8 mouse cellular contexts compared by ENCODE assay signal in genomic region chr7:141143112-141143511, GRCm38 (mm10). TPM values are rescaled to one million over a fixed set of nuclear protein-coding genes. Genes with fewer than 3 reads are reported as not detected.
A peak's percentile ranks its signal among the peaks of the same experiment; 100 is the strongest.
DNase-seq lines count a peak whose midpoint lies in the region; ATAC-seq and TF ChIP-seq lines count a peak whose summit lies in the region.
"Had no signal": no experiment of that assay in that cellular context is flagged by ENCODE, and none has a peak within 500 bp of the region (broad histone marks: within the 10 kb centered on the region; RNA-seq: fewer than 3 reads in every experiment).

No protein-coding gene starts in this region.

- no peaks in the 10 kb centered on the region for H3K27me3 ChIP-seq in midbrain, embryonic 11.5 days (ENCODE audit: control insufficient read depth, insufficient read depth, low read length)
- H3K27me3 ChIP-seq in midbrain, embryonic 14.5 days (ENCODE audit: control insufficient read depth, insufficient read depth, low read length) = no peaks in the 10 kb centered on the region
- H3K27me3 ChIP-seq in liver, postnatal 0 days (ENCODE audit: insufficient read depth, low read length) = no peaks in the 10 kb centered on the region
- no peaks in the 10 kb centered on the region for H3K27me3 ChIP-seq in splenic B cell, adult 2 months (ENCODE audit: control insufficient read depth, insufficient read depth, low read length, poor library complexity, severe bottlenecking)
- H3K27me3 ChIP-seq: midbrain, embryonic 12.5 days had no signal

- TF ChIP-seq EP300 in liver, postnatal 0 days (IDR thresholded peaks at IDR 0.05; ENCODE audit: low read depth) = no peak

- H3K36me3 ChIP-seq in midbrain, embryonic 11.5 days (ENCODE audit: control insufficient read depth, insufficient read depth, low read length) = peaks cover 4% of the 10 kb centered on the region; the same call in 1 of the 2 replicates
- H3K36me3 ChIP-seq in midbrain, embryonic 14.5 days (ENCODE audit: control insufficient read depth, insufficient read depth, low read length) = peaks cover 40% of the 10 kb centered on the region
- peaks cover 84% of the 10 kb centered on the region for H3K36me3 ChIP-seq in liver, postnatal 0 days (replicated peaks; ENCODE audit: insufficient read depth, low read length)
- H3K36me3 ChIP-seq in splenic B cell, adult 2 months (ENCODE audit: control insufficient read depth, insufficient read depth, low read length, poor library complexity, severe bottlenecking) = no peaks in the 10 kb centered on the region

- TF ChIP-seq CTCF in liver, postnatal 0 days (IDR thresholded peaks at IDR 0.05; ENCODE audit: low read depth) = peak; percentile 87

- H3K4me3 ChIP-seq in midbrain, embryonic 11.5 days (ENCODE audit: low read depth, low read length) = no peak overlapping the region
- no peak overlapping the region for H3K4me3 ChIP-seq in midbrain, embryonic 14.5 days (replicated peaks; ENCODE audit: low read depth, low read length)
- no peak overlapping the region for H3K4me3 ChIP-seq in liver, postnatal 0 days (ENCODE audit: low read depth, low read length)
- H3K4me3 ChIP-seq: midbrain, embryonic 12.5 days had no signal

- H3K4me2 ChIP-seq in midbrain, embryonic 11.5 days = no peak overlapping the region
- no peak overlapping the region for H3K4me2 ChIP-seq in midbrain, embryonic 14.5 days (ENCODE audit: low read length)
- H3K4me2 ChIP-seq in liver, postnatal 0 days (ENCODE audit: low read depth, low read length) = no peak overlapping the region
- H3K4me2 ChIP-seq: midbrain, embryonic 12.5 days had no signal

- WGBS in midbrain, embryonic 11.5 days = 56% methylated on average over 5 of the region's 5 CpGs
- 54% methylated on average over 5 of the region's 5 CpGs for WGBS in midbrain, embryonic 14.5 days
- 52% methylated on average over 5 of the region's 5 CpGs for WGBS in liver, postnatal 0 days (ENCODE audit: insufficient replicate concordance)

- H3K27ac ChIP-seq in midbrain, embryonic 11.5 days (ENCODE audit: low read depth, low read length) = no peak overlapping the region
- H3K27ac ChIP-seq in midbrain, embryonic 14.5 days (replicated peaks; ENCODE audit: low read depth, low read length) = no peak overlapping the region
- no peak overlapping the region for H3K27ac ChIP-seq in liver, postnatal 0 days (ENCODE audit: low read depth)
- H3K27ac ChIP-seq: midbrain, embryonic 12.5 days had no signal

- H3K9ac ChIP-seq in midbrain, embryonic 11.5 days (ENCODE audit: low read length) = no peak overlapping the region
- no peak overlapping the region for H3K9ac ChIP-seq in midbrain, embryonic 14.5 days (replicated peaks; ENCODE audit: low read length)
- no peak overlapping the region for H3K9ac ChIP-seq in liver, postnatal 0 days (replicated peaks)
- H3K9ac ChIP-seq: midbrain, embryonic 12.5 days had no signal

- H3K4me1 ChIP-seq in midbrain, embryonic 11.5 days (ENCODE audit: control insufficient read depth, insufficient read depth, low read length) = no peaks in the 10 kb centered on the region
- no peaks in the 10 kb centered on the region for H3K4me1 ChIP-seq in midbrain, embryonic 14.5 days (ENCODE audit: control insufficient read depth, insufficient read depth, low read length)
- H3K4me1 ChIP-seq in liver, postnatal 0 days (ENCODE audit: insufficient read depth) = peaks cover 13% of the 10 kb centered on the region
- H3K4me1 ChIP-seq: midbrain, embryonic 12.5 days had no signal

- no peaks in the 10 kb centered on the region for H3K9me3 ChIP-seq in midbrain, embryonic 11.5 days (ENCODE audit: control insufficient read depth, low read length)
- no peaks in the 10 kb centered on the region for H3K9me3 ChIP-seq in midbrain, embryonic 14.5 days (ENCODE audit: control insufficient read depth, low read length)
- no peaks in the 10 kb centered on the region for H3K9me3 ChIP-seq in liver, postnatal 0 days (ENCODE audit: low read length)
- H3K9me3 ChIP-seq: midbrain, embryonic 12.5 days had no signal

- peak; percentile 86 for DNase-seq in midbrain, embryonic 11.5 days (ENCODE audit: low spot score, missing footprints)
- DNase-seq in midbrain, embryonic 14.5 days = no peak
- DNase-seq in ZHBTc4 (ENCODE audit: low read depth, low spot score) = peak; percentile 86
- peak; percentile 47 for DNase-seq in embryo, embryonic 9.5 days (ENCODE audit: extremely low spot score)
- peak; percentile 83 for DNase-seq in liver, postnatal 0 days
- DNase-seq in splenic B cell, adult 2 months (ENCODE audit: low read depth, low spot score) = peak; percentile 68
- no peak for DNase-seq in urinary bladder, postnatal 4 days (ENCODE audit: low spot score in 2 of 2)

- no peak for ATAC-seq in midbrain, embryonic 11.5 days (ENCODE audit: low FRiP score)
- ATAC-seq in midbrain, embryonic 14.5 days (ENCODE audit: low FRiP score, low TSS enrichment) = no peak
- ATAC-seq in liver, postnatal 0 days = peak; percentile 24; the same call in 1 of the 2 replicates

RNA-seq across cellular contexts. Expression of gene Ptdss2, which starts 20.9 kb away (rescaled TPM):
- 68.6 and 70.7 TPM in 2 replicates for polyA plus RNA-seq in midbrain, embryonic 11.5 days (2014; fragmentation: Nextera tagmentation; extraction: Ambion mirVana)
- polyA plus RNA-seq in midbrain, embryonic 14.5 days (2014; fragmentation: Nextera tagmentation; extraction: Ambion mirVana) = 69.4 and 77.6 TPM in 2 replicates
- polyA plus RNA-seq in liver, postnatal 0 days (2015; fragmentation: Nextera tagmentation; extraction: Ambion mirVana) = 57.9 and 71.0 TPM in 2 replicates

RNA-seq across cellular contexts. Expression of gene Ano9, which starts 25.5 kb away (rescaled TPM):
- 0.12 TPM in 1 of 2 replicates, not detected in the other for polyA plus RNA-seq in midbrain, embryonic 11.5 days (2014; fragmentation: Nextera tagmentation; extraction: Ambion mirVana)
- 0.14 and 0.18 TPM in 2 replicates for polyA plus RNA-seq in midbrain, embryonic 14.5 days (2014; fragmentation: Nextera tagmentation; extraction: Ambion mirVana)
- 1.4 and 1.8 TPM in 2 replicates for polyA plus RNA-seq in liver, postnatal 0 days (2015; fragmentation: Nextera tagmentation; extraction: Ambion mirVana)
- polyA plus RNA-seq: midbrain, embryonic 12.5 days had no signal

RNA-seq across cellular contexts. Expression of gene Rnh1, which starts 29.5 kb away (rescaled TPM):
- polyA plus RNA-seq in midbrain, embryonic 11.5 days (2014; fragmentation: Nextera tagmentation; extraction: Ambion mirVana) = 54.6 and 56.7 TPM in 2 replicates
- 39.3 and 39.7 TPM in 2 replicates for polyA plus RNA-seq in midbrain, embryonic 14.5 days (2014; fragmentation: Nextera tagmentation; extraction: Ambion mirVana)
- polyA plus RNA-seq in liver, postnatal 0 days (2015; fragmentation: Nextera tagmentation; extraction: Ambion mirVana) = 55.2 and 55.7 TPM in 2 replicates

RNA-seq across cellular contexts. Expression of gene Sigirr, which starts 42.7 kb away (rescaled TPM):
- polyA plus RNA-seq in midbrain, embryonic 11.5 days (2014; fragmentation: Nextera tagmentation; extraction: Ambion mirVana) = 1.2 and 1.8 TPM in 2 replicates
- polyA plus RNA-seq in midbrain, embryonic 14.5 days (2014; fragmentation: Nextera tagmentation; extraction: Ambion mirVana) = 1.2 and 2.1 TPM in 2 replicates
- 18.0 and 20.1 TPM in 2 replicates for polyA plus RNA-seq in liver, postnatal 0 days (2015; fragmentation: Nextera tagmentation; extraction: Ambion mirVana)

RNA-seq across cellular contexts. Expression of gene Hras, which starts 50.7 kb away (rescaled TPM):
- 86.1 and 103 TPM in 2 replicates for polyA plus RNA-seq in midbrain, embryonic 11.5 days (2014; fragmentation: Nextera tagmentation; extraction: Ambion mirVana)
- polyA plus RNA-seq in midbrain, embryonic 14.5 days (2014; fragmentation: Nextera tagmentation; extraction: Ambion mirVana) = 125 and 176 TPM in 2 replicates
- polyA plus RNA-seq in liver, postnatal 0 days (2015; fragmentation: Nextera tagmentation; extraction: Ambion mirVana) = 44.0 and 46.2 TPM in 2 replicates

Comparison
In these comparisons a context has a peak if more than half of its experiments do, and no peak if none do; other contexts are left out.
1. DNase-seq: peak in midbrain, embryonic 11.5 days (single experiment), ZHBTc4 (single experiment), embryo, embryonic 9.5 days (single experiment), liver, postnatal 0 days (single experiment) and splenic B cell, adult 2 months (single experiment); none in midbrain, embryonic 14.5 days (single experiment) and urinary bladder, postnatal 4 days (0 of 2).